Mouse (Mus musculus) neural tube, embryonic 12.5 days (tissue): ENCODE data around the gene Atp2b1. TPM values are rescaled to one million over a fixed set of nuclear protein-coding genes. Genes with fewer than 3 reads are reported as not detected.
A peak's percentile ranks its signal among the peaks of the same experiment; 100 is the strongest.

Source experiments
- ATAC-seq: fragments of 200-750 bp; cut with Nextera tagmentation; 2 replicates; pipeline ENCODE4 v1.8.0; 2017; ENCODE audit warnings: low read depth, mild to moderate bottlenecking, moderate TSS enrichment, moderate library complexity; ENCODE audit not compliant: low FRiP score
- H3K27ac ChIP-seq: fragments of 300-500 bp; sonication (generic); 2 replicates; pipeline ENCODE4 v1.5.1; 2016
- H3K27me3 ChIP-seq: fragments of 300-500 bp; sonication (generic); replicated peaks from 2 replicates; pipeline ENCODE4 v1.6.1; 2016; ENCODE audit warnings: mild to moderate bottlenecking
- H3K36me3 ChIP-seq: fragments of 300-500 bp; sonication (generic); 2 replicates; pipeline ENCODE4 v1.6.1; 2016; ENCODE audit warnings: mild to moderate bottlenecking
- H3K4me1 ChIP-seq: fragments of 300-500 bp; sonication (generic); 2 replicates; pipeline ENCODE4 v1.6.1; 2016
- H3K4me2 ChIP-seq: fragments of 300-500 bp; sonication (generic); replicated peaks from 2 replicates; pipeline ENCODE4 v1.6.1; 2016; ENCODE audit warnings: mild to moderate bottlenecking
- H3K4me3 ChIP-seq: fragments of 300-500 bp; sonication (generic); 2 replicates; pipeline ENCODE4 v1.5.1; 2016
- H3K9ac ChIP-seq: fragments of 300-500 bp; sonication (generic); 2 replicates; pipeline ENCODE4 v1.6.1; 2016; ENCODE audit warnings: mild to moderate bottlenecking
- H3K9me3 ChIP-seq: fragments of 300-500 bp; sonication (generic); 2 replicates; pipeline ENCODE4 v1.6.1; 2016; ENCODE audit warnings: mild to moderate bottlenecking
- WGBS: fragments of 180-500 bp; shearing (Covaris S2); methylation state at CpG from one replicate; pipeline ENCODE4 v1.1.7; 2016; 5-methylcytosine and 5-hydroxymethylcytosine counted together
- polyA plus RNA-seq: library from polyadenylated mRNA; unstranded; fragments of >200 nt; fragmentation: Nextera tagmentation; extraction: Ambion mirVana; gene quantifications from 2 replicates; pipeline ENCODE4 v1.2.1, GENCODE M21; 2016

Gene Atp2b1
- polyA plus RNA-seq, 1 experiment from 2014 or later: 194 TPM

GRCm38 (mm10) chr10:98891361-98891760 lies 22.8 kb upstream of the Atp2b1 start:
- Histone ChIP-seq H3K27ac (no peak overlapping the region), H3K9ac (no peak overlapping the region), H3K36me3 (no peaks in the 10 kb centered on the region), H3K4me1 (no peaks in the 10 kb centered on the region), H3K4me2 (no peak overlapping the region), H3K9me3 (no peaks in the 10 kb centered on the region), H3K27me3 (no peaks in the 10 kb centered on the region), H3K4me3 (no peak overlapping the region)
- ATAC-seq: no peak
- 88% methylated on average over 4 of the region's 4 CpGs for WGBS

- no peak overlapping the region for H3K4me3 ChIP-seq
- H3K4me1 ChIP-seq: no peaks in the 10 kb centered on the region
- 93% methylated on average over 8 of the region's 8 CpGs for WGBS
- no peak overlapping the region for H3K27ac ChIP-seq
- H3K9me3 ChIP-seq: no peaks in the 10 kb centered on the region
- no peak for ATAC-seq
- no peak overlapping the region for H3K9ac ChIP-seq
- no peaks in the 10 kb centered on the region for H3K27me3 ChIP-seq
- H3K36me3 ChIP-seq: no peaks in the 10 kb centered on the region
- H3K4me2 ChIP-seq: no peak overlapping the region
These were observed 16.7 kb upstream of the Atp2b1 start for GRCm38 (mm10) chr10:98897507-98897906.

- no peak for ATAC-seq
These were observed 16.1 kb upstream of the Atp2b1 start for GRCm38 (mm10) chr10:98897913-98898748.

GRCm38 (mm10) chr10:98901533-98901932 lies 12.7 kb upstream of the Atp2b1 start:
- Histone ChIP-seq H3K9ac (no peak overlapping the region), H3K4me2 (no peak overlapping the region), H3K4me1 (no peaks in the 10 kb centered on the region), H3K9me3 (no peaks in the 10 kb centered on the region), H3K36me3 (no peaks in the 10 kb centered on the region), H3K4me3 (no peak overlapping the region), H3K27me3 (no peaks in the 10 kb centered on the region), H3K27ac (no peak overlapping the region)
- no peak for ATAC-seq
- 90% methylated on average over 5 of the region's 5 CpGs for WGBS

More at GRCm38 (mm10) chr10:98897913-98898748, 16.1 kb upstream of the Atp2b1 start:
- no peaks in the 10 kb centered on the region for H3K27me3 ChIP-seq
- no peak overlapping the region for H3K9ac ChIP-seq
- 90% methylated on average over 4 of the region's 4 CpGs for WGBS
- no peaks in the 10 kb centered on the region for H3K9me3 ChIP-seq
- no peak overlapping the region for H3K4me2 ChIP-seq
- no peaks in the 10 kb centered on the region for H3K36me3 ChIP-seq
- no peaks in the 10 kb centered on the region for H3K4me1 ChIP-seq
- no peak overlapping the region for H3K27ac ChIP-seq
- H3K4me3 ChIP-seq: no peak overlapping the region

GRCm38 (mm10) chr10:98905987-98906386 lies 8.2 kb upstream of the Atp2b1 start:
- WGBS: 90% methylated on average over 4 of the region's 4 CpGs
- ATAC-seq: no peak

GRCm38 (mm10) chr10:98906941-98907549 lies 7.2 kb upstream of the Atp2b1 start:
- Histone ChIP-seq H3K27ac (no peak overlapping the region), H3K4me1 (no peaks in the 10 kb centered on the region), H3K36me3 (no peaks in the 10 kb centered on the region), H3K4me3 (no peak overlapping the region), H3K9me3 (no peaks in the 10 kb centered on the region), H3K4me2 (no peak overlapping the region), H3K9ac (no peak overlapping the region), H3K27me3 (no peaks in the 10 kb centered on the region)
- 86% methylated on average over 5 of the region's 5 CpGs for WGBS
- ATAC-seq: no peak

More at GRCm38 (mm10) chr10:98905987-98906386, 8.2 kb upstream of the Atp2b1 start:
- Histone ChIP-seq H3K36me3 (no peaks in the 10 kb centered on the region), H3K27ac (no peak overlapping the region), H3K4me3 (no peak overlapping the region), H3K4me2 (no peak overlapping the region), H3K9ac (no peak overlapping the region), H3K4me1 (no peaks in the 10 kb centered on the region), H3K9me3 (no peaks in the 10 kb centered on the region), H3K27me3 (no peaks in the 10 kb centered on the region)

GRCm38 (mm10) chr10:98913610-98913960 lies 621 bp upstream of the Atp2b1 start:
- Histone ChIP-seq H3K4me3 (peak overlapping the region; percentile 97), H3K27me3 (no peaks in the 10 kb centered on the region), H3K27ac (peak overlapping the region; percentile 98; the same call in 1 of the 2 replicates), H3K4me1 (0 out of 2 replicates have a peak, but pooled peaks cover 3% of the 10 kb centered on the region), H3K4me2 (peak overlapping the region; percentile 96), H3K9ac (peak overlapping the region; percentile 96), H3K36me3 (no peaks in the 10 kb centered on the region), H3K9me3 (no peaks in the 10 kb centered on the region)
- ATAC-seq: no peak
- 0% methylated on average over 19 of the region's 19 CpGs for WGBS

- H3K27me3 ChIP-seq: no peaks in the 10 kb centered on the region
- no peaks in the 10 kb centered on the region for H3K9me3 ChIP-seq
- under 1% methylated on average over 59 of the region's 62 CpGs for WGBS
- peak overlapping the region; percentile 98 for H3K27ac ChIP-seq
- peak overlapping the region; percentile 96 for H3K9ac ChIP-seq
- ATAC-seq: peak; percentile 82
- 0 out of 2 replicates have a peak, but pooled peaks cover 3% of the 10 kb centered on the region for H3K4me1 ChIP-seq
- H3K4me2 ChIP-seq: peak overlapping the region; percentile 96
- H3K36me3 ChIP-seq: no peaks in the 10 kb centered on the region
- peak overlapping the region; percentile 97 for H3K4me3 ChIP-seq
These were observed 620 bp downstream of the Atp2b1 start for GRCm38 (mm10) chr10:98914810-98915241.

- peak overlapping the region; percentile 98 for H3K27ac ChIP-seq
- no peaks in the 10 kb centered on the region for H3K9me3 ChIP-seq
- ATAC-seq: peak; percentile 6
- no peaks in the 10 kb centered on the region for H3K36me3 ChIP-seq
- 0 out of 2 replicates have a peak, but pooled peaks cover 3% of the 10 kb centered on the region for H3K4me1 ChIP-seq
- H3K9ac ChIP-seq: peak overlapping the region; percentile 96
- WGBS: 1% methylated on average over 47 of the region's 54 CpGs
- H3K27me3 ChIP-seq: no peaks in the 10 kb centered on the region
- H3K4me2 ChIP-seq: peak overlapping the region; percentile 96
- peak overlapping the region; percentile 97 for H3K4me3 ChIP-seq
These were observed 1.3 kb downstream of the Atp2b1 start for GRCm38 (mm10) chr10:98915398-98915931.

- no peaks in the 10 kb centered on the region for H3K9me3 ChIP-seq
- no peaks in the 10 kb centered on the region for H3K36me3 ChIP-seq
- ATAC-seq: no peak
- H3K27me3 ChIP-seq: no peaks in the 10 kb centered on the region
- H3K27ac ChIP-seq: peak overlapping the region; percentile 98; the same call in 1 of the 2 replicates
- peak overlapping the region; percentile 97 for H3K4me3 ChIP-seq
- WGBS: 8% methylated on average over 22 of the region's 22 CpGs
- 0 out of 2 replicates have a peak, but pooled peaks cover 3% of the 10 kb centered on the region for H3K4me1 ChIP-seq
- H3K4me2 ChIP-seq: peak overlapping the region; percentile 96
- H3K9ac ChIP-seq: peak overlapping the region; percentile 96
These were observed 2.0 kb downstream of the Atp2b1 start for GRCm38 (mm10) chr10:98916011-98916780.

- Histone ChIP-seq H3K9me3 (no peaks in the 10 kb centered on the region), H3K27ac (no peak overlapping the region), H3K4me1 (0 out of 2 replicates have a peak, but pooled peaks cover 3% of the 10 kb centered on the region), H3K4me2 (peak overlapping the region; percentile 96), H3K4me3 (peak overlapping the region; percentile 97), H3K36me3 (no peaks in the 10 kb centered on the region), H3K9ac (peak overlapping the region; percentile 96), H3K27me3 (no peaks in the 10 kb centered on the region)
- ATAC-seq: no peak
- whole genome bisulfite sequencing: 64% methylated on average over 10 of the region's 10 CpGs
These were observed 2.7 kb downstream of the Atp2b1 start for GRCm38 (mm10) chr10:98916781-98917340.
